Mouse (Mus musculus): ENCODE data around the gene Taf1b.
A peak's percentile ranks its signal among the peaks of the same experiment; 100 is the strongest.
"Not testable (repeated sequence)": the region's sequence is repeated elsewhere in the genome, so short reads cannot be mapped to it uniquely, and the experiment has no call there.

Gene Taf1b

DNA sequence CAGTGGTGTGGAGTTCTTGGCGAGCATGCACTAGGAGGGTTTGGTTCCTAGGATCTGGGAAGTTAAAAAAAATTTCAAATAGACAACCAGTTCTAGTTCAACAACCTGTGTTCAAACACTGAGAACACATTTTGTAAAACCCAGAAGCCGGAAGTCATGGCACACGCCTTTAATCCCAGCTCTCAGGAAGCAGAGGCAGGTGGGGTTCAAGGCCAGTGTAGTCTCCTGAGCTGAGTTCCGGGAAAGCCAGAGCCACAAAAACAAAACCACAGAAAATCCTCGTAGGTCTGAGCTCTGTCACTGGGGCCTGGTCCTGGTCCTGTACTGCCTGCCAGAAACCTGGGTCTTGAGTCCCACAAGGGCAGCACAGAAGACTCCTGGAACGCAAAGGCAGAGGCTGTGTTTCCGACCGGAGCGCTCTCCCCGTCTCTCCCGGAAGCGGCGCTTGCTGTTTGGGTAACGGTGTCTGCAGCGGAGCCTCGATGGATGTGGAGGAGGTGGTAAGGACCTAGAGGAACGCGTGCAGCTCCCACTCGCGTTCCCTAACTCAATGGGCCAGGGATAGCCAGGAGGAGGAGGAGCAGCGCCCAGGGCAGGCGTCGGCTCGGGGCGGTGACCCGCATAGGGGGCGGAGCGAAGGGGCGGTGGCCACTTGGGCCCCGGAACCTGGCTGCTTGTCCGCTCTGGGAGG, at the start of gene Taf1b:
TSS of gene Taf1b (plus strand) at position 210 of the 691 bp plus-strand sequence.
- DNase-seq (ENCODE audit: low read depth, low spot score): peak; percentile 95

- no peak for DNase-seq (ENCODE audit: low read depth, low spot score)
Measured at GRCm38 (mm10) chr12:24460406-24460805, 37.8 kb upstream of the Taf1b start.

- peak; percentile 11 for DNase-seq (ENCODE audit: low read depth, low spot score)
Measured at GRCm38 (mm10) chr12:24462121-24462520, 36.0 kb upstream of the Taf1b start.

DNA sequence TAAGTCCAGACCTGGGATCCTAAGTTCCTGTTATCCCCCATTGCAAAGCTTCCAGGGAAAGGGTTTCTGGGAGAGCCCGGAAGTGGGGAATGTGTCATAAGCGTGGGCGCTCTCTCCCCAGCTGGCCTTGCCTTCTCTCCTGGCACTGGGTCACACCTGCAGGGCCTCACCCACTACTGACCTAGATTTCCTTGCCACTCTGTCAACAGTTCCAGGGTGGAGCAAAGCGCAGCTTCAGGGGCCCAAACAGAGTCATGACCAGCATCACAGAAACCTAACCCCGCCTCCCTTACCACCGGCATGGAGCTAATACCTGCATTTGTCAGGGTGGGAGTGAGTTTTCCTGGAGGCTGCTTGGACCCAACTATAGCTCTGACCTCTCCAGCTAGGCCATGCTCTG, 34.7 kb upstream of the Taf1b start:
- not testable (repeated sequence) for DNase-seq (ENCODE audit: low read depth, low spot score)

GRCm38 (mm10) chr12:24468966-24469365, 29.2 kb upstream of the Taf1b start:
- no peak for DNase-seq (ENCODE audit: low read depth, low spot score)

GRCm38 (mm10) chr12:24470943-24471342, 27.2 kb upstream of the Taf1b start:
- peak; percentile 59 for DNase-seq (ENCODE audit: low read depth, low spot score)

- DNase-seq (ENCODE audit: low read depth, low spot score): no peak
Measured at GRCm38 (mm10) chr12:24473221-24473620, 24.9 kb upstream of the Taf1b start.

- peak; percentile 27 for DNase-seq (ENCODE audit: low read depth, low spot score)
Measured at GRCm38 (mm10) chr12:24484930-24485329, 13.2 kb upstream of the Taf1b start.

DNA sequence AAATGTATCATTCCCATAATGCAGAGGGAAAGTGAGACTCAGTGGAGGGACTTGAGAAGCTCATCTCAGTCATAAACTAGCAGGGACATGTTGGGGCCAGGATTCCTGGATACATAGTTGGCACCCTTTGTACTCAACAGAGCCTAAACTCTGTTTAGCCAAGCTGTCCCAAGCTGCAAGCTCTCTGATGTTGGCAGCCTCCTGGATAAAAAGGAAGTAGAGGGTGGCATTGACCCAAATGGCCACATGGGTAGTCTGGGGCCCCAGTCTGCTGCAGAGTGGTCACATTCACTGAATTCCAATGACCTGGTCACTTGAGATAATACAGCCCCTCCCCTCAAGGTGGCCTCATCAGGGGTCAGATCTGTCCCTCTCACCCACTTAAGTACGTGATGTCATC, 11.3 kb upstream of the Taf1b start:
- no peak for DNase-seq (ENCODE audit: low read depth, low spot score)

DNA sequence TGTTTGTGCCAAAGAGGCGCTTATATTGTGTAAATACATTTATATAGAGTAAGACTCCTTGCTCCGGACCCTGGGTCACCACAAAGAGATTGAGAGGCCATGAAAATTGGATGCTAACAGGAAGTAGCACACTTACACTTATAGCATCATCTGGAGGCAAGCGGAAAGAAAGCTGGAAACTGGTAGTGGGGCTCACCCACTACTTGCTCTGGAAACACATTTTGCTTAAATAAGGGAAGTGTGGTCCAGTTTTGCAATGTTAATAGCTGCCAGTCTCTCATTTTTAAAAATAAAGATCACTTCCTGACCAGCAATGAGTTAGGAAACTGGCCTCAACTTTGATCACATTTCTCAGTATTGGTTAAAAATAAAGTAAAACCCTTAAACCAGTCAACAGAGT, 5.7 kb upstream of the Taf1b start:
- not testable (repeated sequence) for DNase-seq (ENCODE audit: low read depth, low spot score)

DNA sequence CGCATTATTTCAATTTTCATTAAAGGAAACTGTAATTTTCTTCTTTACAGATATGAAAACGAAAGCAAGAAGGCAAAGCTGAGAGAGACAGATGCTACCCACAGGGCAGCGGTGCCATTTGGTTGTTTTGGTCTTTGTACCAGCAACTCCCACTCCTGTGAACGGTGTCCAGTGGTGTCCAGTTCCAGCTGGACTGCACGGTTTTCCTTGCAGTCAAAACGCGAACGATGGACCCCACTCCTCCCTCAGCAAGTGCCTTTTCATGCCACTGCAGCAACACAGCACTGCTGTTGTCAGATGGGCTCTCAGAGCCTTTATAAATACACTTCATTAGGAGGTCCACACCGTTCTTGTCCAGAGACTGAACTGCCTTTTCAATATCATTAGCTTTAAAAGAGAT, 5.1 kb upstream of the Taf1b start:
- DNase-seq (ENCODE audit: low read depth, low spot score): no peak

GRCm38 (mm10) chr12:24493412-24493811, 4.7 kb upstream of the Taf1b start:
- DNase-seq (ENCODE audit: low read depth, low spot score): no peak

DNA sequence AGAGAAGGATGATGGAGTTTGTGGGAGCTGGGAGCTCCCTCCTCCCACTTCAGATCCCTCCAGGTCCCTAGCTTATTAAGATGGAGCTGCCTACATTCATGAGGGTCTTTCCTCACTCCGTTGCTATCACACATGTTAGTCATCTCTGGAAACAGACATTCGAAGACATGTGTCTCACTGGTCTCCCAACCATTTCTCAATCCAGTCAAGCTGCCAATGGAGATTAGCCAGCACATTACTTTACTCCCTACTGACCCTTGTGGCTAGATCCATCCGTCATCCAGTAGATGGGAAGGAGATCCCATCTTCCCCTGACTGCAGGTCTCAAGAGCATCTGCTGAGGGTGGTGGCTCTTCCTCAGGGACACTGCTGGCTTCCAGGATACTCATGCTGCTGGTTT, 3.4 kb upstream of the Taf1b start:
- not testable (repeated sequence) for DNase-seq (ENCODE audit: low read depth, low spot score)

GRCm38 (mm10) chr12:24498841-24499485, 804 bp downstream of the Taf1b start:
- DNase-seq (ENCODE audit: low read depth, low spot score): not testable (repeated sequence)

- no peak for DNase-seq (ENCODE audit: low read depth, low spot score)
Measured at GRCm38 (mm10) chr12:24517118-24517517, 19.0 kb downstream of the Taf1b start.

DNA sequence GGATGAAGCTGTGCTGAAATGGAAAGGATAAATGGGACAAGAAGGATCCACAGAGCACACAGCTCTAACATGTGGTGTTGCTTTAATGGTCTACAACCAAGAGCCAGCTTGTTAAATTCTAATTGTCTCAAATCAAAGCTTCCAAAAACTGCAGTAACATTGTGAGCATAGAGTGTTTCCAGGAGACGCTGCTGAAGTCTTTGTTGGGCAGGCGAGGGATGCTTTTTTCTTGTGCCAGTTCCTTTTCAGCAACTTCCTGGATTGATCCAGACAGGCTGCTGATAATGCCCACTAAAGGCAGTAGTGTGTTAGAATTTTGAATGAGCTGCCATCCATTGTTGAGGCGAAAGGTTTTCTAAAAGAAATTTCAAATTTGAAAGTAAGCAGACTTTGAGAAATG, 22.9 kb downstream of the Taf1b start:
- no peak for DNase-seq (ENCODE audit: low read depth, low spot score)

DNA sequence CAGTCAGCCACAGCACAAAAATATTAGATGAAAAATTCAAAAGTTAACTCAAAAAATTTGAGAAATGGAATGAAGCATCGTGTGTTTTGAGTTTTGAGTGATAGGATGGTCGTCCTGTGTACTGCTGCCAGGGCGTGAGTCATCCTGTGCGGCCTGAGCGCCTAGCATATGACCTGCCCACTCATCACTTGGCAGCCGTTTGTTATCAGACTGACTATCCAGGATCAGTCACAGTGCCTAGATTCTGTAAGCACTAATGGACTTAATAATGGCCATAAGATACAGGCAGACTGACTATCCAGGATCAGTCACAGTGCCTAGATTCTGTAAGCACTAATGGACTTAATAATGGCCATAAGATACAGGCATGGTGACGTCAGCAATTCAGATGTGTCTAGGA, 26.9 kb downstream of the Taf1b start:
- DNase-seq (ENCODE audit: low read depth, low spot score): not testable (repeated sequence)

DNA sequence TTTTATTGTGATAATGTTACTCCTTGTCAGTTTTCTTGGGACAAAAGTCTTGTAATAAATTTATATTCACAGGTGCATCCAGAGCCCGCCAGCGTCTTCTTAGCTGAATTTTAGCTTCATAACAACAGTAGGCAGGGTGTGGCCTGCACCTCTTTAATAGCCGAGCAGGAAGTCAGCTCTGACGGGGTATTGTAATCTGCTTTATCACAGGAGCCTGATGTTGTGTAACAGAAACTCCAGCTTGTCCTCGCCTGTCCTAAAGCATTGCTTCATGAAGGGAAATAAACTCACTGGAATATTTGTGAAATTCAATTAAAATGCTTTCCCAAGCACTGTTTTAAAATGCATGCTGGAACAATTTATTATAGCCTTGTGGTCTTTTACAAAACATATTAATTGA, 38.2 kb downstream of the Taf1b start:
- no peak for DNase-seq (ENCODE audit: low read depth, low spot score)

- DNase-seq (ENCODE audit: low read depth, low spot score): no peak
Measured at GRCm38 (mm10) chr12:24537201-24537600, 39.0 kb downstream of the Taf1b start.

DNA sequence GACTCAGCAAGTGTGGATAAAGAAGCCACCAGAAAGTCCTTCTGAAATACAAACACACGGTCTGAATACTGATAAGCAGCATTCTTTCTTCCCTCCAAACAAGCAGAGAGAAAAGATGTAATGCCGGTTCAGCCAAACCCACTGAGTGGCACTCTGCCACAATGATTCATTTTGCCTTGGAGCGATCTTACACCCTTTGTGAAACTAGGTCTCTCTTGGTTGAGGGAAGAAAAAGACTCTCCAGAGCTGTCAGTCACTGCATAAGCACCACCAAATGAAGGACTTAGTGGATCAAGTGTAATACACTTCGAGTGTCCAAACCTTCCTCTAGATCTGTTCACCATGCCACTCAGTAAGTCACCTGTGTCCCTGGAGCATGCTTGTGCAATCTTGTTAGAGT, 39.8 kb downstream of the Taf1b start:
- DNase-seq (ENCODE audit: low read depth, low spot score): no peak

DNA sequence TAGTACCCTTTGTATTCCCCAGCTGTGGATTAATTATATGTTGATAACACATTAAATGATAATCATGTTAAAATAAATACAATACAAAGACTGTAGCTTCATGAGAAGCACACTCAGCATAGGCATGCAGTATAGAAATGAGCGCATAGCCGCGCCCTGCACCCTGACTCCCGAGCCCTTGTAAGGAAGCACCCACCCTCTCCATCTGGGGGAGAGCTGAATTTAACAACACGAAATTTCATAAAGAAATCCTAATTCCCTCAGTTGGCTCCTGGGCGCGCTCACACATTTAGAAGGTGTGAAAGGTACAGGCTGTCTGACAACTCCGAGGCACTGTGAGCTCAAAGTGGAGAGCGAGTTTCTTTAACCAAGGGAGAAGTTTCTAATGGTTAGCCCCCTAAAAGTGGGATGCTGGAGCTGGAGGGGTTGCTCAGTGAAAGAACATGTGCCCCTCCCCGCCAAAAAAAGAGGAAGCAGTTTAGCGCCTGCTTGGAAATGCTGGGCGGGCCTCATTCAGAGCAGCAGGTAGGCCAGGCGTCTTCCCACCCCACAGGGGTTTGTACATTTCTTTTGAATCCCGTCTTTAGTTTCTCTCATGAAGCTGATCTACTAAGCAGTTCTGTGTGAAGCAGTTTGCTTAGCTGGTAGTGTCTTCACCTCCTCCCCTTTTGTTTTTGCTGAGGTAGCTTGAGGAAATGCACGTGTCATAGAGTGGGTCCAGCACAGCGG, 43.4 kb downstream of the Taf1b start:
- peak; percentile 65 for DNase-seq (ENCODE audit: low read depth, low spot score)

GRCm38 (mm10) chr12:24547686-24548085, 49.5 kb downstream of the Taf1b start:
- no peak for DNase-seq (ENCODE audit: low read depth, low spot score)

- DNase-seq (ENCODE audit: low read depth, low spot score): no peak
Measured at GRCm38 (mm10) chr12:24548885-24549284, 50.7 kb downstream of the Taf1b start.
